Mouse (Mus musculus) c-Kit-positive CD71-positive TER-119-negative erythroid progenitor cells, embryonic 14.5 days (primary cell): Measurements from ENCODE around the gene Cenpl.
A peak's percentile ranks its signal among the peaks of the same experiment; 100 is the strongest.
"Not testable (repeated sequence)": the region's sequence is repeated elsewhere in the genome, so short reads cannot be mapped to it uniquely, and the experiment has no call there.

ENCODE experiments used
- DNase-seq: peaks from one replicate; pipeline ENCODE4 v3.0.0-alpha.2; 2013; ENCODE audit warnings: low read depth

Gene Cenpl

DNA sequence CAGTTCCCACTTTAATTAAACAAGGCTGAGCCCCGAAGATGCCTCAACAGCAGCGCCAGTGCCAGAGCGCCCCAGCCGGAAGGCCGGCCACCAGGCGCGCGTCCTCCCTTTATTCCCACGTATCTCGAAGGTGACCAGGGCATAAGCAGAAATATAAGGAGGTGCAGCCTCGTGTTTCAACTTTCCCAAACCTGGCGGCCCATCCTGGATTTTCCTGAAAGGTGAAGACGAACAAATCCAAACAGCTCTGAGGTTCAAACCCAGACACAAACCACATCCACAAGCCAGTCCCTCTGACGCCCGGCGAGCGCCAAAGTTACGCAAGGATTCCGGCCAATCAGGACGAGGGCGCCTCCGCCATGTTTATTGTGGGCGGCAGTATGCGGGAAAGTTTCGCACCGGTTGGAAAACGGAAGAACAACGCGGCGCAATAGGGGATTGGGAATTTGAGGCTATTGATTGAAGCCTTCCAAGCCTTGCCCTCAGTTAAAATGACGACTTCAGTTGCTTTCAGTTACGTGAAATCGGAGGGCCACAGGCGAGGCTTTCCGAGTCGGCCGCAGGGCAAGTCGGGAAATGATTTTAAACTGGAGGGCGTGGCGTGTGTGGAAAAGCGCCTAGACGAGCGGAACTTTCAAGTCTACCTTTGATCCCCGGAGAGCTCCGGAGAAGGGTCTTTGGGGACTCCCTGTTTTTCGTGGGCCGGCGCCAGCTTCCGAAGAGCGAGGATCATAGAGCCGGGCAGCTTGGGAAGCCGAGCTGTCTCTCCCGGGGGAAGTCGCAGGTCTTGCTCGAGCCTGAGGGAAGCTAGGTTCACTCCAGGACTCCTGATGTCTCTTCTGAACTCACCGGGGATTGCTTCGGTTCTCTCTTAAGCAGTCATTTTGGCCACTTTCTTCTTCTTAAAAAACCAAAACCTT lies at the start of gene Cenpl, which contains the start of gene Dars2:
Cenpl (plus strand) TSS at position 362 of the 920 bp plus-strand sequence.
Dars2 (minus strand) TSS at position 307 of the 920 bp plus-strand sequence.
- peak; percentile 93 for DNase-seq

DNA sequence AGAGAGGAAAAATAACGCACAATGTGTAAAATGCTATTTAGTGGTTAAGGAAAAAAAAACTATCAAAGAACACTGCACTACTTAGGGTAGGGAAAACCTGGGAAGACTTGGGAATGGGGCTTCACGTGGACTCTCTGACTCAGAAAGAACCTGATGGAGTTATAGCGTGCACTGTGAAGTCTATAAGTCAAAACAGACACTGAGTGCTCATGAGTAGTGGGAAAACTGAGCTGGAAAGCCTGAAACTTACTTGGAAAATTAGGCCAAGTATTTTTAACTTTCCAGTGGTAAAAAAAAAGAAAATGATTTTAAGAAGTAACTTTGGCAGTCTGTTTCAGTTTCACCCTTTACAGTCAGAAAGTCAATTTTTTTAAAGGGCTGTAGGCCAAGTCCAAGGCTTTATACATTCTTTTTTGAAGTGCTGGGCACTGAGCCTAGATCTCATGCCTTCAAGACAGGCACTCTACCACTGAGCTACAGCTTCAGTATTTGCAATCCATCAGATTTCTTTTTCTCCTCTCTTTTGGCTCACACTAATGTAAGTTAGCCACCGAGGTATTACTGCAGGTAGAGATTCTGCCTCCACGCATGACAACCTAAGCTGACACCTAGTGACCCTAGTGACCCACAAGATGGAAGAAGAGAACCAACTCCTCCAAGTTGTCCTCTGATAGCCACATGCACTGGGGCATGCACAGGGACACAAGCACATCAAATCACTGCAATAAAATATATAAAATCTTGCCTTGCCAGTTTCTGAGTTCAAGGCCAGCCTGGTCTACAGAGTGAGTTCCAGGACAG lies 44.9 kb upstream of the Cenpl start:
- DNase-seq: no peak

DNA sequence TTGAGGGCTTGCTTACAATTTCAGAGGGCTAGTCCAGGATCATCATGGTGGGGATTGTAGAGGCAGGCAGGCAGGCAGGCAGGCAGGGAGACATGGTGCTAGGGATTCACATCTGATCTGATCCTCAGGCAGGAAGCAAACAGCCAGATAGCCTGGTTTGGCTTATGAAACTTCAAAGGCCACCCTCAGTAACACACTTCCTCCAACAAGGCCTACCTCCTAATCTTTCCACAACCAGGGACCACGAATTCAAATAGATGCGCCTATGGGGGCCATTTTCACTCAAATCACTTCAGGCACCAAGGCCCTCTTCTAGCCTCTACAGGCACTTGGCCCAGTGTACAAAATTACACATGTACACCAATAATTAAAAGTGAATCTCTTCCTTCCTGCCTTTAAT lies 43.3 kb upstream of the Cenpl start:
- DNase-seq: no peak

DNA sequence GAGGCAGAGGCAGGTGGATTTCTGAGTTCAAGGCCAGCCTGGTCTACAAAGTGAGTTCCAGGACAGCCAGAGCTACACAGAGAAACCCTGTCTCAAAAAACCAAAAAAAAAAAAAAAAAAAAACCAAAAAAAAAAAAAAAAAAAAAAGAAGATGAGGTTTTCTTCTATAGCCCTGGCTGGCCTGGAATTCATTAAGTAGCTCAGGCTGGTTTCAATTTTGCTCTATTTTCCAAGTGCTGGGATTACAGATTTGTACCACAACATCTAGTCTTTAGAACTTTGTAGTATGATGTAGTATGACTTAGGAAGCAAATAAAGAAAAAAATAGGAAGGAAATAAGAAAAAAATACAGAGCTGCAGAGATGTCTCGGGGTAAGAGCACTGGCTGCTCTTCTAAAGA lies 42.1 kb upstream of the Cenpl start:
- DNase-seq: not testable (repeated sequence)

DNA sequence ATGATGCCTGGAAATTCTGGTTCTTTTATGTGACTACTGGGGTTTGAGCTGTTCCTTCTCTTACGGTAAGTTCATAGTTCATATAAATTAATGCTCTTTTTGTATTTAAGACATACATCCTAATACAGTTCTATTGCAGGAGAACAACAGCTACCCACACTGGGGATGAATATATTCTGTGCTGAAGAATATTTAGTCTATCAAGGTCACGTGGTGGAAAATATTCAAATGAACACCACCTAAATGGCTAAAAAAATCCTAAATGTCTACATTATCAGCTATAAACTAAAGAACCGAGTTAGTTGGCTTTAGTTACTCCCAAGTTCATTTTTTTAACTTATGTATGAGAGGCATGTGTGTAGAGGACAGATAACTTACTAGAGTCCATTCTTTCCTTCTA lies 40.5 kb upstream of the Cenpl start:
- no peak for DNase-seq

DNA sequence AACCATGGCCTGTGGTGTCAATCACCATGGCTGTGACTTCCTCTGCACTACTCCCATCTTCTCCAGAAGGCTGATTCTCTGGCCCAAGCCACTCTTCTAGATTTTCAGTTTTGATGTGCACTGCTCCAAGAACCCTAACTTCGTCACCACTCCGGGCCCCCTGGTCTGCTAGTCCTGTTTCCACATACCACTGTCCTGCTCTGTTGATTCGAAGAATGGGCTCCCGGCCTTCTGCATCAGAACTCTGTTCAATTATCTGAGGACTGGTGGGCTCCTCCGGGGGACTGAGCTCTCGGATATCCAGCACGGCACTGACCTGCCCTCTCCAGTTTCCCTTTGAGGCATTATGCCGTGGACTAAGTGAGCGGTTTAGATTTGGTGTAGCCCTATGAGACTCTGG lies 38.6 kb upstream of the Cenpl start:
- DNase-seq: no peak

DNA sequence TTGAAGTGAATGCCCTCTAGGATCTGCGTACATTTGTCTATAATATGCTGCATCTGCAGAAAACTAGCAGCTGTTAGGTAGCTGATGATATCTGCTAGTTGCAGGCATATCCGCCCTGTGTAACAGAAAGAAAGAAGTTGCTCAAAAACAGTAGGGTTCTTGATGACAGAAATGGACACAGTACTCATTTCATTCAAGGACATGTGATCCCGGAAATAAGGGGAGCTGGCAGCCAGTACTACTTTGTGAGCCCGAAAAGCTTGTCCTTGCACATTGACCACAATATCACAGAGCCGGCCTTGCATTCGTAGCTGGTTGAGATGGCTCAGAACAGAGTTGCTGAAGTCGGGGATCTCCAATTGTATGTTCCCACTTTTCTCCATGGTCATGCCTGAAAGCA lies 38.2 kb upstream of the Cenpl start:
- DNase-seq: no peak

DNA sequence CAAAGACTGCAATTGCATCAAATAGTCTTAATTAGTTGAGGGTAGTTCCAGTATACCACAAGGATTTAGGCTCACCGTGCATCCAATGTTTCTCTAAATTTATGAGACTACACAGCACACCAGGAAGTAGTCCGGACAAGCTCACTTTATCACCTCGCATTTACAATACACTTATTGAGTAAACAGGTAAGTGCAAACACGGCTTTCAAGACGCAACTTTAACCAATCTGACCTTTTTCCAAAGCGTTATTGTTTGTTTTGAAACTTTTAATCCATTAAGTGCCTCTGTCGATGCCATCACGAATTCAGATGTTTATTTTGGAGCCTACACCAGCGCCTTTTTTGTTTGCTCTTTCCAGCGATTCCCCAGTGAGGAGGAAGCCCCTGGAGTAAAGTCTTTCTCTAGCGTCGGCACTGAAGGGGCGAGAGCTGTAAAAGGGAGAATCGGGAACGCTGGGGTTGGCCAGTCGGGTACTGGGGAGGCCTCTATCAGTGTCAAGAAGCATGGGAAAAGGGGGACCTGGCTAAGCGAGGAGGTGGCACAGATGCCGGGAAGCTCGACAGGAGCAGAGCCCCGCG lies 36.6 kb upstream of the Cenpl start:
- no peak for DNase-seq

DNA sequence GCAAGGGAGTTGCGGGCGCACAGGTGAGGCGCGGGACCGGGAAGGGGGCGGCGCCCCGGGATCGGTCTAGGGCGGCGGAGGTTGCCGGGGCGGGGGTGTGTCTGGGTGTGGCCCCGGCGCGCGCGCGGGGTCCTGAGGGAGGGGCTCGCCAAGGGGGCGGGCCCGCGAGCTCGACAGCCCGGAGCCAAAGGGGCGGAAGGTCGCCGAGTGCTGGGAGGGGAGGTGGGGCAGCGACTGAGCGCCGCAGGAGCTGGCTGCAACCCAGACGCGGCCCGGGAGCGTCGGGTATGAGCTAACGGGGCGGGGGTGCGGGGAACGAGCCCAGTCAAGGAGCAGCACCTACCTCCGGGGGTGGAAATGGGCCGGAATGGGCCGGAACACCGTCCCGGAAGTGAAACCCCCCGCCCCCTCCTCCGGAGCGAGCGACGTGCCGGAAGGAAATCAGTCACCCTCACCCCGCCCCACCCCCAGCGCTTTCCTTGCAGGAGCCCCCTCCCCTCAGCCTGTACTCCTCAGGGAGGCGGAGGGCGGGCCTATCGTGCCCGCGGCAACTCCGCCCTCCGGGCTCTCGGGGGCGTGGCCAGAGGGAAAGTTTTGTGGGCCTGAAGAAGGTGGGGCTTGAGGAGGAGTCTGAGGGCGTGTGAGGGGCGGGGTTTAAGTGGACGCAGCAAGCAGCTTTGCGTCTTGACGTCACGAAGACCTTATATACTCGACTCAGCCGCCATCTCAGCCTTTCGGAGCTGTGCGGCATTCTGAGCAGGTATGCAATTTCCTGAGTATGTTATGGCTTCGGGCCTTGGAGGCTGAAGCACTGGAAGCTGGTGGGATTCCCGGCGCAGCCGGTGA lies 35.9 kb upstream of the Cenpl start, which contains the start of gene Zbtb37:
Zbtb37 (minus strand) TSS at position 415 of the 846 bp plus-strand sequence.
- peak; percentile 99 for DNase-seq

DNA sequence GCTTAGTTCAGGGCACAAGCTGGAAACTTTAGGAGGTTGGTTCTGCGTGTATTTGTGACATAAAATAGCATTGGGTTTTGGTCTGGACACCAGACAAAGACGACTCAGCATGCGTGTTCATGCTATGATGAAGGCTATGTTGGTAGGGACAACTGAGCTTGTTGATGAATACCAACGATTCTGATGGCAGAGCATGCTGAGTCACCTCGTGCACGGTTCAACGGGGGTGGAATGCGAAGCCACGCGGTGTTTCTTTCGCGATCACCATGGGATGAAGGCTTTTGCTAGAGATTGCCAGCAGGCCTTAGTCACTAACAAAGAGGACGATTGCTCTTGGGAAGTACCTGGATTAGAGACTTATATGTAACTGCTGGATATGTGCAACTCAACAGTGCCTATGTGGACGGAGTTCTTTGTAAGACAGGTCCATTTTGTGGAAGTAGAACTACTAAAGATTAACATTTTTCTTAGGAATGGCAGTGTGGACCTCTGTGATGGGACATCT lies 35.2 kb upstream of the Cenpl start:
- no peak for DNase-seq

DNA sequence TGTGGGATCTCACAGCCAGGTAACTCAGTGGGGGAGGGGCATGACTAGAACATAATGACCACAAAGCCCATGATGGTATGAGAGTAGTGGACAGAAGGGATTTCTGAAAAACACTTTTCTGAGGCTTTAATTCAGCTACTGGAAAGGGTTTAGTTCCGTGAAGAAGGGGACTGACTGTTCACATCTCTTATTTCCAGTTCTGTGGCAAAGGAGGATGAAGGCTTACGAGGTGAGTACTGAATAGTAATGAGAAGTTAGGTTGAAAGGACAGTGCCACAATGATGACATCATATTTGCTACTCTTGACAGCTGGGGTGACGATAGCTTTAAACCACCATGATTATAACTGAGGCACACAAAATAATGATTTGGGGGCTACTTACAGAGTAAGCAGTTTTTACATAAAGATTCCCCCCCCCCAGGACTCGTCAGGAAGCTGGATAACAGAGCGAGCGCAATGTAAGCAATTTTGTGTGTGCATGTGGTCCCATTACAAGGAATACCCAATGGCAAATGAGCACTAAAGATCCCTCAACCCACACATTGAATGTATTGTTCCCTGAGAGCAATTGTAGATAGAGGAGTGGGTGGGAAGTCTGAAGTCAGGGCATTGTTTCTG lies 34.6 kb upstream of the Cenpl start:
- DNase-seq: no peak

DNA sequence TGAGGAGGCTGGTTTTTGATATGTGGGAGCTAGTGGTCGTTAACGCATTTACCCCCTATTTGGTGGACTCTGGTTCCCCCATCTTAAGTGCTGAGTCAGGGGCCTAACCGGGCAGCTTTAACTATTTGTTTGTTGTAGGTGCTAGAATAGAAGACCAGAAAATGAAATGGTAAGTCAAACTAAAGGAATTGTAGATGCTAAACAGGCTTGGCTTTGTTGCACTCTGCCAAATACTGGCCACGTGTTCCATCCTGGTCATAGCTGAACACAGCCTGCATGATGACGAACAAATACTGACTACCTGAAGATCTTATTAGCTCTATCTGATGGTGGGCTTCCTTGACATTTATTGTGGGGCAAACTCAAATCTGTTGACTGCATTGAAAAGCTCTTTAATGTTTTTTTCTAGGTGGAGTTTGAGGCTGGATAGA lies 34.1 kb upstream of the Cenpl start:
- DNase-seq: no peak

DNA sequence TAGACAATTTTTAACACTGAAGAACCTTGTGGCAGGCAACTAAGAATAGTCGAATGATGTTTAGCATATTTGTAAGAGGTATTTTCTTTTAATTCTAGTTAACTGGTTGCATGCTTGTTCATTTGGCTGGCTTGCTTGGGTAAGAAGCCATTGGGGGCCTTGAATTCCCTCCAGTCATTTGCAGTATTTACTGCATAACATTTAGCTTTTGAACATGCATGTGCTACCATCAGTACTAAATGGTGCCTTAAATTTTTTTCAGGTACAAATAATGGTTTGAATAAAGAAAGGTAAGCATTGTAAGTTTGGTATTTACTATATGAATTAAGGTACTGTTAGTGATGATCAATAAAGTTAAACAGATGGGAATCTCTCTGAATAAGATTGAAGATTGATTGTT lies 33.5 kb upstream of the Cenpl start:
- no peak for DNase-seq

DNA sequence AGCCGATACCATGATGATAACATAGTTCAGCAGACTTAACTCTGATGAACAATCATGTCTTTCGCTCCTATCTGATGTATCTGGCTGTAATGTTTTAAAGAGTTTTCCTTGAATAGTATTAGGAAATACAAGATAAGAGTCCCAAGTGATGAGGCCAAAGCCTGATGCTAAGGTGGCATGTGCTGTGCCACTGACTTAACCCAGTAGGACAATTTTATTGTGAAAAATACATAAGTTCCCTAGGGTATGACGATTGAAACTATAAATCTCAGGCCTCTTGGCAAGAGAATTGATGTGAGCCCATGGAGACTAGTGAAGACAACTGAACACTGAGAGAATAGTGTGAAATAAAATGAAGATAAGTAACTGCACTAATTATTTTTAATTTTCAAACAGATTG lies 32.9 kb upstream of the Cenpl start:
- DNase-seq: no peak

DNA sequence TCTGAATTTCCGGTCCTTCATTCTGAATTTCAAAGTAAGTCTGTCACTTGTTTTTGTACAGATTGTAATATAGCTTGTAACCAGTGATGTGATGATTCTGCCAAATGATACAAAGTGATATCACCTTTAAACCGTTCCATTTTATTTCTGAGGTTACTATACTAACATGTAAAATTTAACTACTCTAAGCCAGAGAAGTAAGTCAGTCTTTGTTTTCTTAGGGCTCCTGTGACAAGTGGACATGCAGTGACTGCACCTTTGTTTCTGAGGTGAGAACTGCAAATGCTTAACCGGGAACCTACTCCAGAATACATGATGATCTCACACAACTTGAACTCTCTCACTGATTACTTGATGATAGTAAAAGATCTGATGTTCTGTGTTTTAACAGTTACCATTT lies 32.5 kb upstream of the Cenpl start:
- DNase-seq: no peak

DNA sequence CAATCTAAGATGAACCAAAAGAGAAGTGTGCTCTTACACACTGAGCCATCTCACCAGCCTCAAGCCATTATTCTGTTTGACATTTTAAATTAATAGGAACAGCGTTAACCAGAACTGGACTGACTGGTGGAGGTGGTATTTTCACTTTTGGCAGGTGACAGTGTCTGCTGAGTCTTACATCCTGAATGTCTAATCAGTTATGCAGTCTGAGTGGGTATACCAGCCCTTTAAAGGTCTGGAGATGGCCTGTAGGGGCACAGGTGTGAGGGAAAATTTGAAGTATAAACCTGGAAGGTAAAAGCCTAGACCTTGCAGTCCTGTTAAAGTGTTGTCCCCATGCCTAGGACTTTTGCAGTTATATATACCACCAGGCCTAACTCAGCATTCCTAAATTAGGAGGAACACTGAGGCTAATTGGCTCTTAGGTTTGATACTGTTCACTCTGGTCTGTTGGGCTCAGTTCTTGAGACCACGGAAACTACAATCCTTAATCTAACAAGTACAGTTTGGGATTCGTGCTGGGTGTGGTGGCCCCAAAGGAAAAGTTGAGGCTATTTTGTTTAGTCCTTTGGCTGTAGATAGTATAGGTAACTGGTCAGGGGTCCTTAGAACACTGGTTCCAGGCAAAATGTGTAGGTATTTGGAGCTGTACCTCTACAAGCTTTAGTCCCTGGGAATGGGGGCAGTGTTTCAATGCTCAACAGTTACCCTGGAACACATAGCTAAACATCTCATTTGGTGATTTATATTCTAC lies 31.4 kb upstream of the Cenpl start:
- no peak for DNase-seq

DNA sequence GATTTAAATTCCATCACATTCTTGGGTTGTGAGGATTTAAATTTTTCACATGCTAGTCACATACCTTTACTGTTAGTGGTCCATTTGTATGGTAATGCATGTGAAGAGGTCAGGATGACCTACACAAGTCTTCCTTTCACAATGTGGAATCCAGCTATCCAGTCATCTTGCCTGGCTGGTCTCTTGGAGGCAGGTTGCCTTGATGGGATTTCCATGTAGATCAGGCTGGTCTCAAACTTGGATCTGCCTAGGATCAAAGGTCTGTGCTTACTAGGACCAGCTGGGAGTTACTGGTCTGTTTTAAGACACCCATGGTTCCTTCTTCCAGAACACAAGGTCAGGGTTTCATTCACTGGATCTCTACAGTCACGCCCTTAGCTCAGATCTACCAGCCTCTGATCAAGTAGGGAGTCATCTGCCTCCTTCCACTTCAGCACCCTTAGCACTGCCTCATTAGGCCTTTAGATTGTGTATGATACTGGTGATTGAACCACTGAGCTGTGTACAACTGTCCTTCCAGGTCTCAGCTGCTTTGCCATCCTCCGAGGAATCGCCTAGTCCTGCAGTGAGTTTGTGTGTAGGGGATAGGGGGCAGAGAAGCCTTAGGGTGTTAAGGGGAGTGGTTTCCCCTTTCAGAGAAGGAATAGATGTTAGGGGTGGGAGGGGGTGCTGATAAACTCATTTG lies 30.6 kb upstream of the Cenpl start:
- no peak for DNase-seq

DNA sequence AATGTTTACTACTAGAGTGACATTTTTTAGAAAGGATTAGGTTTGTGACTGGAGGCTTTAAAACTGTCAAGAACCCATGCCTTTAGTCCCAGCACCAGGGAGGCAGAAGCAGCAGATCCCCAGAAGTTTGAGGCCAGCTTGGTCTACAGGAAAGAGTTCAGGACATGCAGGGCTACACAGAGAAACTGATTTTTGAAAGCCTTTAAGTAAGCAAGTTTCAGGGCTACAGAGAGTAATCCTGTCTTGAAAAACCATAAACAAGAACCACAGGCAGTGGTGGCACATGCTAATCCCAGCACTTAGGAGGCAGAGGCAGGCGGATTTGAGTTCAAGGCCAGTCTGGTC lies 30.1 kb upstream of the Cenpl start:
- no peak for DNase-seq

DNA sequence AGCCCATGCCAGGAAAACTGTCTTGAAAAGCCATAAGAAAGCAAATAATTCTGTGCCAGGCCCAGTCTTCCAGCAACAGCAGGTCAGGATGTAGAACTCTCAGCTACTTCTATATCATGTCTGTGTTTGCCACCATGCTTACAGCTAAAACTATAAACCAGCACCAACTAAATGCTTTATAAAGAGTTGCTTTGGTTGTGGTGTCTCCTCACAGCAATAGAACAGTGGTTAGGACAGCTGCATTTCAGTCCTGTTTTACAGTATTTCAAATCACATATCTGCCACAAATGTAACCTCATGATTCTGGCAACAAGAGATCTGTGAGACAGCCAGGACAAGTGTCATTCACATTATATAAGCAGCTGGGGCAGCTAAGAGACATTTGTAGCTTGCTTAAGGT lies 29.7 kb upstream of the Cenpl start:
- DNase-seq: no peak
